Mouse (Mus musculus): ENCODE results near the gene Acyp2. TPM values are rescaled to one million over a fixed set of nuclear protein-coding genes. Genes with fewer than 3 reads are reported as not detected.

The Acyp2 gene
- polyA plus RNA-seq, 3 experiments from 2014 or later, result 1.3 to 4.0 (median 1.5) TPM

DNA sequence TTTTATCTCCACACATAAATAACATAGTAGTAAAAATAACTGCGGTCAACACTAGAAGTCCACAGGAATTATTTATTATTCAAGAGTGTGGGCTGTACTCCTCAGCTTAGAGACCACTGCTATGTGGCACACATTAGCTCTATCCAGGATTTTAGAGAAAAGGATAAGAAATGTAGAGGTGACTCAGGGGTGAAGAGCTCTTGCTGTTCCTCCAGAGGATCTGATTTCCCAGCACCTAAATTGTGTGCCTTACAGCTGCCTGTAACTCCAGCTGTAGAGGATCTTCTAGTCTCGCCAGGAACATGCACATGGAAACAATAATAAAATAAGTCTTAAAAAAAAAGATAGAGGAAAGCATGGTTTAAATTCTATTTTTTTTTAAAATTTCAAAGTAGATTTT lies 70.5 kb downstream of the Acyp2 start:
- no peak for ATAC-seq

DNA sequence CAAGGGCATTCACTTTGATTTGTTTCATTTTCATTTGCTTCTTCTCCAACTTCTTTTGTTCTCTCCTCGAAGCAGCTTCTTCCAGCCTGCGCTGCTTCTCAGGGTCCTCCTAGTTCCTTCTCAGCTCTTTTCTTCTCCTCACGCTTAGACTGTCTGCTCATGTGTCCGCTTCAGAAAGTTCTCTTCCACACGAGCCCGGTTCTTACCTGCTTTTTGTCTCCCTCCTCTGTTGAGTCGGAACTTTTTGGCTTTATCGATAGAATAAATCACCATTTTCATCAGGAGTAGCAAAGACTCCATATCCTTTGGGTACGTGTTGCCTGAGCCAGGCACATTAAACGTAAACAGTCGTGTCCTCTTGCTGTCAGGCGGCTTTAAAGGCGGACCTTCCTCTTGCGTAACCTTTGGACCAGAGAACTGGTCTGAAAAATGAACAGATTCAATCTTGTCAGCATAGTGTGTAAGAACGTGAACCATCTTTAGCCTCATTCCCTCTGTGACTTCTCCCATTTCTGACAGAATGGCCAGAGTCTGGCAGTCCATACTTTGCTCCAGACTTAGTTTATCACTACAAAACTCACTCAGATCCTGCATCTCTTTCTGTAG lies 76.5 kb downstream of the Acyp2 start:
- no peak for ATAC-seq

DNA sequence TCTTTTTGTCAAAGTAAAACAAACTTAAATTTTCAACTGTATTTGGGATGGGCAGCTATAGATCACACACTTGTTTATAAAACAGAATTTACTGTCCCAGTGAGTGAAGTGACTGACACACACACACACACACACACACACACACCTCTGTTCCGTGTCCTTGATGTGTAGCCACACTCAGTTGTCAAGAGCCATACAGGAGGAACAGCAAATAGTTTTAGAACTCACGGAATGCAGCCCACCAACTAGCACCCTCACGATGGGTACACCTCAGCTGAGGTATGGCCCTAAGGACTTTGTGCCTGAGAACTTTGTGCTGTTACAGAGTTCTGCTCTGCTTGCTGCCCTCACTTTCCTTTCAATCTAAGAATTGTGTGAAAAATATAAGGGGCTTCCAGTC lies 78.8 kb downstream of the Acyp2 start:
- ATAC-seq, result no peak

DNA sequence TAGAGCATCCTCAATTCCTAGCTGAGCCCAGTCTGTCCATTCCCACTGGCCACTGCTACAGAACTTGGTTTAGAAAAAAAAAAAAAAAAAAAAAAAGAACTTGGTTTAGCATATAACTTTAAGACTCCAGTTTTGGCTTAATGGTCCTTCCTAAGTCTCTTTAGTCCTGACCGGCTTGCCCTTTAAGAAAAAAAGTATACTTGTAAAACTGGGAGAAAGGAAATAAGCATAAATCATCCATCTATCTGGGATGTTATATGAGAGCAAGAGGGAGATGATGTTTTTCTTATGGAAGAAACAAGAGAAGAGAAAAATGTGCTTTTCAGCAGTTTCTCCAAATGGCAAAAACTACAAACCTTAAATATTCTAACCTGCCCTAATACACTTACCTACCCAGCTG lies 89.2 kb downstream of the Acyp2 start:
- no peak for ATAC-seq

DNA sequence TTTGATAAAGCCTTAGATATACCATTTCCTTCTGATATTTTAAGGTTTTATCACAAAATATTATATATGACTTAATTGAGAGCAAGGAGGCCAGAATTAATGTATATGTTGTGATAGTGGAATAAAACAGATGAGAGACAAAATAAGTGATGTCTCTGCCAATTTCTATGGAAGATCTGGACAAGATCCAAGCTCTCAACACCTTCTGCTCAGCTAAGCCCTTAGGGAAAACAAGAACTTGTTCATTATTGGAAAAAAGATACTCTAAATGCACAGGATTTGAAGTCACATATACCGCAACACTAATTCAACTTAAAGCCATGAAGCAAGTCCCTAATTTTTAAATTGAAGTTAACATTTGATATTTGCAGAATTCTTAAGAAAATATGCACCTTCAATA lies 96.0 kb downstream of the Acyp2 start:
- ATAC-seq, result no peak

DNA sequence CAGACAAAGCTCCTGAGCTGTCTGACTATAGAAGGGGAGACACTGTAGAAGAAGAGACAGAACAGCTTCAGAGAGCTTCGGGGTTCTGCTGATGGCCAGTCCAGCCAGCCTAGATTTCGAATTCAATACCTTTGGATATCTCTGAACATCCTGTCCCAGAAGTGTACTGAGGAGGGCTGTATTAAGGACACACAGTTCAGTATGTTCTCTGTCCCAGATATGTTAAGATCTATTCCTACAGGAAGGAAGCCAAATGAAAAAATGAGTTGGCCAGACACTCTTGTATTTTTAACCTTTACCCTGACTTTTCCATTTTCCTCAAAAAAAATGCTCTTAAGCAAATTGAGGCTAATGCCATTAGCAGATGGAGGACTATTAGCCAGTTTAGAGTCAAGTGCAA lies 132.3 kb downstream of the Acyp2 start:
- no peak for ATAC-seq

DNA sequence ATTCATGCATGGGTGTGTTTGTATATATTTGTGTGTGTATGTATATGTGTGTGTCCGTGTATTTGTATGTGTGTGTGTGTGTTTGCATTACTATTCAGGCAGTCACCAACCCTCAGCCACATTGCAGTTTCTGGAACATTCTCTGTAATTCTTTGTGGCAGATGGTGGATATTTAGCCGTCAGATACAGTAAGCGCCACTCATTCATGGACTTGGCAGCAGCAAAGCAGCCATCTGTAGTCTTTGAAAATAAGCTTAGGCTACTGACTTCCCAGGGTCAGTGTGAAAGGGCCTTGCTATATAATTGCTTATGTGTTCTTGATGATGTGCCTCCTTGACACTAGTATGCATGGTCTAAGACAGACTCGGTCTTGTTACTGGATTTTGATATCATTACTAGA lies 141.2 kb downstream of the Acyp2 start:
- no peak for ATAC-seq

DNA sequence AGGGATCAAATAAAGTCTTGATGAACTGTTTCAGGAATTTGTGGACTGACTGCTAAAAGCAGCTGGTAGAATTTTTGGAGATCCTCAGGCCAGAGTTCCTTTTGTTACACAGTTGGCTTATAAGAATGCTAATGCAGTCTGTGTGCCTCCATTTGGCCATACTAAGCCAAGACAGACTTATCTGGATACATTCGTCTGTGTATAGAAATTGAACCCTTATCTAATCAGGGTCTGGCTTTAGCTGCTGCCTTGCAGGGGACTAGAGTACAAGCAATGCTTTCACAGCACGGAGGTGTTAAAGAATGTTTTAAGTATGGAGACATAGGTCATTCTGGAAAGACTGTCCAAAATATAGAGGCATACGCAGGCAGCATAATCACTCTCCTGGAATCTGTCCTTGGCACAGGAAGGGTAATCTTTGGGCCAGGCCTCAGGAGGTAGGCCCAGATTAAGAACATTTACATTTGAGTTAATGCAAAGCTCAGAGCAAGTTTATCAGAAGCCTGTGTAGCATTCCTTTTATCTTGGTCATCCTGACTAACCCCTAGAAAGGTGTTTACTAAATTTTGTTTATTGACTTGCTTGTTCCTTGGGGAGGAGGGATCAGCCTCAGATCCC lies 150.5 kb downstream of the Acyp2 start:
- no peak for ATAC-seq

DNA sequence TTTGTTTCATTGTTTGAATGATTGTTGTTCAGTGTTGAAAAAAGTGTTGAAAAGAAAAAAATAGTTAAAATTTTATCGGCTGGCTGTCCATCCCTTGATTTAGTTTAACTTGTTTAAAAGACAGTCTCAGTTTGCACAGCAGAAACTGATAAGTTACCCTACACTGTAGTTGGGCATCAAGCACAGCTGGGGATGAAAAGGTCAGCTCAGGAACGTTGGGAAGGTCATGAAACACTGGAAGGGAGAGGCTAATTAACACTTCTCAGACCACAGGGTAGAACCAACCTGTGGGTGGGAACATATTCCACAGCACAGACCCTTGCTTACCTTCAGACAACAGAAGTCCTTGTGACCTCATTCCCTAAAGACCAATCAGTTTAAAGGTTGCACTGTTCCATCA lies 152.2 kb downstream of the Acyp2 start:
- ATAC-seq, result no peak

DNA sequence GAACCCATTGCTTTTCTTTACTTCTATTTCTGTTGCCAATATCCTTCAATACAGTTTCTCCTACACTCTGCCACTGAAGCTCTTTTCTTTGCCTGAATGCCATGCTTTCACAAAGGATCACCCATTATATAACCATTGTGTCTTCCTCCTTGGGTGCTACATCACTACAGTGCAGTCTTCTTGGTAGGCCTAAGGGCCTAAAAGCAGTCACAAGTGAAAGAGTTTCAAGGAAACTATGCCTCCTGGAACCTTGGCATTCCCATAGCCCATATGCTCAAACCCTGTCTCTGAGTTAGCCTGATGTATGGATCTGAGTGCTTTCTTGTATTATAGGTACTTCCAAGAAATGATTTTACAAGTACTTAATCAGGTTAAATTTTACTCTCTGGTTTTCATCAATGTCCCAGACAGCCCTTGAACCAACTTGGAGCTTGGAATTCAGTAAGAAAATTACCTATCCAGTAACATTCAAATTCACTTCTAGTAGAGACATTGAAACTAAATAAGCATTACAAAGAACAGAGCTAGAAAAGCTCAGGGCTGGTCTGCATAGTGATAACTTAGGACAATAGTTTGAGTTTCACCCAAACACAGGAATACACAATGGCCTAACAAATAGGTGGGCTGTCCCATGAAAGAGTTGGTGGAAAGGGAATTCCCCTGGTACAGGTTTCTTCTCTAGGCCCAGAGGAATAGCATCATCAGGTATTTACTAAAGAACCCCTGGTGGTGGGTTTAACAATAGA lies 157.7 kb downstream of the Acyp2 start:
- ATAC-seq, result no peak

DNA sequence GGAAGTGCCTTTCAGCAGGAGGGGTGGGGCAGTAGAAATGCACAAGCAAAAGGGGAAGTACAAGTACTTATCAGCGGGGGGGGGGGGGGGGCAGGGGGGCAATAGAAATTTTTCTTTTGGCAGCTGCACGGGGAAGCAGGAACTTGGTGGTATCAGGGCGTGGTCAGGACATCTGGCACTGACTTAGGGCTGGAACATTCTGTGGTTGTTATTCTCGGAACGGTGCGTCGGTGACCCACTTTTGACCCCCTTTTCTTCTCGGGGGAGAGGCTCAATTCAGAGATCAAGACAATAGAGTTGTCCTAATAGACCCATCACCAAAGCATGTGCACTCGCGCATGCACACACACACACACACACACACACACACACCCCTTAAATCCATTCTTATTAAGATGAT lies 161.2 kb downstream of the Acyp2 start:
- no peak for ATAC-seq

DNA sequence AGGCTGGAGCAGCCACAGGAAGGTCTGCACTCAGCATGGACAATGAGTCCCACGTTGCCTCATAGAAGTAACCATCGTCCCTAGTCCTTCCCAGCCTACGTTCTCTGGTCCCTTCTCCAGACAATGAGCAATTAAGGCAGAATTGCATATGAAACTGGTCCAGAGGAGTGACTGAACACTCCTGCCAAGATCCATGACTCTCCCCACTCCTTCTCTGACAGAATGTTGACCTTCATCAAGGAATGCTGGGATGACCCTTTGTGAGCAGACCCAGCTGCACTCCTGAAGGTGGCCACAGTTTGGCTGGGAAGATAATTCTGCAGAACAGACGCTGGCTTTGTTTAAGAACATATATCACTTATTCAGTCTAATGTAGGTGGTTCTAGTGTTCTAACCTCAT lies 166.1 kb downstream of the Acyp2 start:
- no peak for ATAC-seq

DNA sequence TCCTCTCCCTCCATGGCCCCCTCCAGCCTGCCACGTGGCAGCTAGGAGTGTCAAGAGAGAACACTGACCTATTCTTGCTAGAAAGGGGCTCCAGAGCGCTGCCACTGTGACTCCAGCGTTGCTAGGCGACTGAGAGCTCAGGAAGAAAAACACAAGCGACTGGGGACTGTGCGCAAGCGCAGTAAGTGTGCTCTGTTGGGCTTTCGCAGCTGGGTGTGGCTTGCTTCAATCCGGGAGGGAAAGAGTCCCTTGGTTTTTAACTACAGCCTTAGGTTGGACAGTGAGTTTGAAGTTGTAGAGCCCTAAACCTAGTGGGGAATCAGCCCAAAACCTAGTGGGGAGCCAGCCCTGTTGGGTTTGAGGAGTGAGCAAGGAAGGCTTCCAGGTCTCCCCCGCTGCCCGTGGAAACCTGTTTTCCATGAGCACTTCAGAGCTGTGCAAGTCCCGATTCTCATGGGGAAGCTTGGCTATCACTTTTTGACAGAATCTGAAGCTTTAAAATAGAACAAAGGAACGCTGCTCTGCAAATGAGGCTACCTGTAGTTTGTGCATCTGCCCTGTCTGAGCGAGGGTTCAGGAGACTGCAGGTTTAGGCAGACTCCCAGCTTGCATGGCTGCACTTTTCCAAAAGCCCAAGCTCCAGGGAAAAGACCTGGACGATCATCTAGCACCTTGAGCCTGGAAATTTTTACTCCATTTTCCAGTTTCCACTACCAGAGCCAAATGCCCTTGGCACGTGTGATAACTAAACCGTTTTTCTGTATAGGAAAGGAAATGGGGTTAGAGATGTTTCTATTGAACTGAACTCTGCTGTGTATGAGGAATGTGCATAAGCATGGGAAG lies 177.4 kb downstream of the Acyp2 start, which contains the start of gene 4930505A04Rik:
4930505A04Rik (minus strand) TSS at position 77 of the 843 bp plus-strand sequence.
- no peak for ATAC-seq

DNA sequence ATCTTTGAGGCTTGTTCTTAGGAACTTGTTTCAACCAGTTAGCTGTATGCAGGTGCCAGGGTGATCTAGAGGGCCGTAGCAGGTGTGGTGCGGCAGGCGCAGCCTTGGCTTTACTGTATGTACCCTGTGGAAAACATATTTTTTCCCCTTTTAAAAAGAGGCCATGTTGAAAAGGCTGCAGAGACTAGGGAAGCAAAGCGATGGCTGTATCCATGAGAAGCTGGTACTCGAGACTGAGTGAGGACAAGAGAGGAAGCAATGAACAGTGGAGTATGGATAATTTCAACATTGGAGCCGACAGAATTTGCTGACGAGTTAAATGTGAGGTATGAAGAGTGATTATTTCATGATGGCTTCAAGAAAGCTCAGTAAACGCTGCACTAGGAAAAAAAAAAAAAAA lies 178.2 kb downstream of the Acyp2 start:
- no peak for ATAC-seq

Other genes with a start within 250 kb of the Acyp2 start
- gene 4930505A04Rik, start 177.8 kb downstream of the Acyp2 start, polyA plus RNA-seq (2017; shearing (Covaris generic)), result not detected
- gene Psme4, start 122.1 kb upstream of the Acyp2 start, polyA plus RNA-seq (2017; shearing (Covaris generic)), result 10 to 100 TPM; 22.2 to 29.8 (median 27.3) TPM
- not detected for gene Gpr75, start 235.8 kb upstream of the Acyp2 start, polyA plus RNA-seq (2017; shearing (Covaris generic))
- gene Asb3, start 235.8 kb upstream of the Acyp2 start, polyA plus RNA-seq (2017; shearing (Covaris generic)), result 10 to 100 TPM; 55.9 to 83.5 (median 68.2) TPM

Measured in inflammation-experienced regulatory T-cells, adult 6 months (primary cell).